Mouse (Mus musculus) layer of hippocampus, adult 18-20 months (tissue): Measurements from ENCODE around the gene Nrde2. TPM values are rescaled to one million over a fixed set of nuclear protein-coding genes. Genes with fewer than 3 reads are reported as not detected.
"Not testable (repeated sequence)": the region's sequence is repeated elsewhere in the genome, so short reads cannot be mapped to it uniquely, and the experiment has no call there.

ENCODE experiments used
- DNase-seq, 2 experiments: peaks; one replicate each; pipeline ENCODE4 v3.0.0; 2022; ENCODE audit warnings: low spot score in 2 of 2
- long read RNA-seq: library from polyadenylated mRNA; stranded (forward); transcript quantifications from one replicate; pipeline ENCODE4 v2.0.0, GENCODE M21; 2021
- total RNA-seq, 2 experiments: library from RNA; stranded (reverse); gene quantifications; 2 replicates each; pipeline ENCODE4 v1.2.3; 2021

The Nrde2 gene
- 10 to 100 TPM; 16.8 to 17.4 TPM for total RNA-seq
- long read RNA-seq, transcript Nrde2-201 (14 exons, 3,718 nt), result major isoform, 23 of 40 reads
- long read RNA-seq, partial matches to known transcripts, result 8 of 40 reads
- long read RNA-seq, other reads (novel, unspliced or antisense), result 9 of 40 reads

DNA sequence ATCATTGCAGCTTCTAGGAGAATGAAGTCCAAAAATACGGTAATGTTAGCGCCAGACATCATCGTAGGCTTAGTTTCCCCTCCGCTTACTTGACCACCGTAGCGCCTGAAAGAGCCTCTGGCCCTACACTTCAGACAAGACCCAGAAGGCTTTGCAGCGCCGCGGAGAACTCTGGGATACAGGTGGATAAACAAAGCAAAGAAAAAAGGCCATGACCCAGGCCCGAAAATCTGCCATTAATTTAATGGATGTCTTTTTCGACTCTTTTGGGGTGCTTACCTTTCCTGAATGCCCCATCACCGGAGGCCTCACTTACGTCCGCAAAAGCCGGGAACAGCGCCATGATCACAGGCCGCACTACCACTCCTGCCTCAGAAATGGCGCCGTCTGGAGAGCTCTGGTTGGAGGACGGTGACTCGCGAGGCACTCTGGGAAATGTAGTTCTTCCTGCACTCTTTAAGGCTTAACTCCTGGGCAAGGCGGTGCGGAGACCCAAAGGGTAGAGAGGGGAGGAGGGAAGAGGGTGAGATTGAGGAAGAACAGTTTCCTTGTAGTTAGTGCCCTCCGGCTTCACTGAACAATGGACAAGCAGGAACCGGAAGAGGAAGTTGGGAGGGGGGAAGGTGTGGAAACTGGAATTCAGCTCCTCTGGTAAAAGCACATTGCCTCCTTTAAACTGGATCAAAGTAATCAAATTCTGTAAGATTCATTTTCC lies at the start of gene Nrde2:
TSS of gene Nrde2 (minus strand) at position 393 of the 715 bp plus-strand sequence.
- peak; percentile 89 to 96 for DNase-seq

DNA sequence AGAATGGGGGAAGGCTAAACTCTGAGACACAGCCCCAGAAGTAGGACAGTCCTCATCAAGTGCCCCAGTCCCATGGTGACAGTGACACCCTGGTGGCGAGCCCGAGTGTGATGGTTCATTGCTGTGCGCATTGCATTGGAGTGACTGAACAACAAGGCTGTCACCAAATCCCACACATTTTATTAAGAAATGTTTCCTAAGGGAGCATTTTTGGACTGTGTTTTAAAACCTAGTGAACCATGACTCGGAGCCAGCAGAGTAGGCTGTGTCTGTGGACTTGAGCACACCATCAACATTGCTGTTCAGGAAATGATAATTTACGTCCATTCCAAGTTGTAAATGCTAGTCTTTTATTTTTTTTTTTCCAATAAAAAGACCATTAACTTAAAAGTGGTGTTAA lies 47.5 kb upstream of the Nrde2 start:
- DNase-seq, result no peak

DNA sequence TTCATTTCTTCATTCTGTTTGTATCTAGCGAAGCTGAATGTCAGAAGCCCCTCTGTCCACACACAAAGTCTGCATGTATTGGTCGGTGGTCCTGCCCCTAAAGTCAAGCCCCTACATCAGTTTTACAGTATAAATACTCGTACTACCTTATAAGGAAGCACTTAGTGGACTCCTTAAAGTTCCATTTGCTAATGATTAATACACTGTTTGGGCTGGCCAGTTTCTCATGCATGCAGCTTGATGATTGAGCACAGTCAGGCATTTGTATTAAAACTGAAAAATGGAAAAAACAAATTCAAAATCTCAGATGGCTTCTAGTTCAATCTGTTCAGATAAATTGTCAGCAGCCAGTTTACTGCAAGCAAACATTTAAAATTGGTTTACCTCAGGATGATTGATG lies 47.1 kb upstream of the Nrde2 start:
- DNase-seq, result no peak

DNA sequence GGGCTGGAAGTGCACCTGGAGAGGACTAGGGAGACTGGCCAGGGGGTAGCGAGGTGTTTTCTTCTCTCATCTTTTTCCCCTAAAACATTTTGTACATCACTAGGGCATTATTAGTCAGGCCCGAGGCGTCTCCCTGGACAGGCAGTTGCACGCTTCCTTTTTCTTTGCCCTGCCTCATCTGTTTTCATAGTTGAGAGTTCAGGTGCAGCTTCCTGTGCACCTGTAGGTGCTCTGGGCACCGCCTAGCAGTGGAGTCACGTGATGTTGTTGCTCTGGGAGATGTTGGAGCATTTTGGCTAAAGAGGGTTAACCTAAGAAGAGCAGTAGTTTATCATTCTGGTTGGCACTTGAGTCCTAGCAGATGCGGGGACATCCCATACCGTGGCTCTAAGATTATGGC lies 45.7 kb upstream of the Nrde2 start:
- DNase-seq, result no peak

DNA sequence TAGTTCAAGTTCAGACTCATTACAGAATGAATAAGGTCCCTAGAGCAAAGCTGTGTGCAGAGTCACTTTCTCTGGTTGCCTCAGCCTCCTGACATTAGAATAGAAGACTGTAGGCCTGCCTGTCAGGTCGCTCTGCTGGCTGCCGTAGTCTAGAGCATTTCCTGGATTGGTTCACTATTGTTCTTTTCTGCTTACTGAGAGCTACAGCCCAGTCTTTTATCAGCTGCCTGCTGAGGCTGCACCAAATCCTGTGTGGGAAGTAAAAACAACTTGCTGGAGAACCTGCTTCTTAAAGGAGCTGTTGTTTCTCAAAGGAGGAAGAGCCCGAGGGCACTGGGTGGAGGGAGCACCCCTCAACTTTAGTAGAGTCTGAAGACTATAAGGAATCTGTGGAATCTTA lies 44.3 kb upstream of the Nrde2 start:
- no peak for DNase-seq

DNA sequence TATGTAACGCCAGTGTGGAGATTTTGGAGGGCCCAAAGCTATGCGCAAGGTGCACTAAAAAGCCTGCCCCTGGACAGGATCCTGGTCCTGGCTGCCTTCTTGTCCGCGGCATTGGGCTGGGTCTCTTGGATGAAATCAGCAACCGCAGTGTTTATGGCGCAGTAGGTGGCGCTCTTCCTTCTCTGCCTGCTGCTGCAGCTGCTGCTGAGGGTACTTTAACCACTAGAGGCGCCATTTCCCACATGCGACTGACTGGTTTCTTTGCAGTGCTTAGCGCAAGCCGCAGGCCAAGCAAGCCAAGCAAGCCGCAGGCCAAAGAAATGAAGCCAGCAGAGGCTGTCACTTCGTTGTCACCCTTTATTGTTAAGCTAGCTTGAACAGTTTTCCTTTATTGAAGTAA lies 42.4 kb upstream of the Nrde2 start:
- peak; percentile 92 to 99 for DNase-seq

DNA sequence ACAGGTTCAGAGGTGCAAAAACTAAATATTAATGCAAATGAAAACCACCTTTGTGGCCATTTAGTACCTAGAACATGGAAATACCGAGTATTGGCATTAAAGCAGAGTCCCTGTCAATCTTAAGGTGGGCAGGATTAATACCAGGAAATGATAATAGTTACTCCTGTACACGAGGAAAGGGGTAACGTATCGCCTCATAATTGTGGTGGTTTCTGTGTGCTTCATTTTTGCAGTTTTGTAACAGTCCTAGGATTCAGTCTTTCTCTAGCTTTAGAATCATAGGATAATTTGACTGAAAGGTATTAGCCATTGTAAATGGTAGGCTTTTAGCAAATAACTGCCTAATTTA lies 41.9 kb upstream of the Nrde2 start:
- no peak for DNase-seq

DNA sequence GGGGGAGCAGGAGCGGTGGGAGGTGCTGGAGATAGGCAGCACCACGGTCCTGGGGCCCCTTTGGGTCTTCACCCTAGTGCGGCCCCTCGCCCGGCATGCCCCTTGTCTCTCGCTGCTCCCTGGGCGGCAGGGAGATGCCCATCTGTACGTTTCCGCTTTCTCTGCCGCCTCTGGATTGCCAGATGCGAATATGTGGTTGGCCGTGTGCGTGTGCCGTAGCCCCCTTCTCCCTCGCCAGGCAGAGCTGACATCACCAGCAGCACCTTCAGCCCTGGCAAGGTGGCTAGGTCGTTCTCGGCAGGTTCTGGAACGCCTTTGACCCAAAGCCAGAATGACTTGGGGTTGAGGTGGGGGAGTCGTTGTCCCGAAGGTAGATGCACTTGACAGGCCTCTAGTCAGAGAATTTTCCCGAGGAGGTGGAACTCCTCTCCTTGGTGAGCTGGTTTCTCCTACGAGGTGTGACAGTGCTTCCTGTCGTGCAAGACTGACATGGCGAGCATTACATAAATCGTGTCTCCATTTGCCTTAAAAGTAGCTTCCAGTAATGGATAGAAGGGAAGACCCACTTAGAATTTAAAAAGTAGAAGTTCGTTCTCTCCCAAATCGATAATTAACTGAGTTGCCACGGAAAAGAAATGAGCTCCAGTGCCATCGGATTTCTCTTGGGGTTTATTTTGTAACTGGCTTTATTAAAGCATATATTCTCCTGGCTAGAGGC lies 41.4 kb upstream of the Nrde2 start:
- DNase-seq, result no peak

DNA sequence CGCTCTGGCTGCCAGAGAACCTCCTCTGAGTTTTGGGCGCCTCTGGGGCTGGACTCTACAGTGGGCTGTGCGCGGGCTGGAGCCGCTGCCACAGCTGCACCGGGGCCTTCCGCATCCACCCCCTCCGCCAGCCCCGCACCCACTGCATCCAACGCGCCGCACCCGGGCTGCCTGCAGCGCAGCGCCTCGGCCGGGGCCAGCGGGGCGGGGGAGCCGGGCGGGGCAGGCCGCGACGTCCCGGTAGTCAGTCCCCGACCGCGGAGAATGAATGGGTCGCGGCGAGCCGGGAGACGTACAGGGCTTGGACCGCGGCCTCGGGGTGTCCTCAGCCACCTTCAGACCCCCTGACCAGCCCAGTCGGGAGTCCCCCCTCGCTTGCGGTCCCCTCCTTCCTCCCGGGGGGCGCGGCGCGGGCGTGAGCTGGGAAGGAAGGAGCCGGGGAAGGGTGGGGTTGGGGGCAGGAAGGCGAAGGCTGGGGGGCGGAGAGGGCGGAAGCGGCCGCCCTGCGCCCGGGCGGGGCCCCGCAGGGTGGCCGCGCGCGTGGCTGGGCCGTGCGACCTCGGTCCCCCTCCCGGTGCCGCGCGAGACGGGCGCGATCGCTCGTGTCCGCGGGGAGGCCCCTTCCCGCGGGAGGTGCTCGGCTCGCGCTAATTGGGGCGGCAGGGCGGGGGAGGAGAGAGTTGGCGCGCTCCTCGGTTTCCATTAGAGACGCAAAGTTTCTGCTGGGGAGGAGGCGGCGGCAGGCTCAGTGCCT lies 40.6 kb upstream of the Nrde2 start:
- peak; percentile 86 to 89 for DNase-seq

DNA sequence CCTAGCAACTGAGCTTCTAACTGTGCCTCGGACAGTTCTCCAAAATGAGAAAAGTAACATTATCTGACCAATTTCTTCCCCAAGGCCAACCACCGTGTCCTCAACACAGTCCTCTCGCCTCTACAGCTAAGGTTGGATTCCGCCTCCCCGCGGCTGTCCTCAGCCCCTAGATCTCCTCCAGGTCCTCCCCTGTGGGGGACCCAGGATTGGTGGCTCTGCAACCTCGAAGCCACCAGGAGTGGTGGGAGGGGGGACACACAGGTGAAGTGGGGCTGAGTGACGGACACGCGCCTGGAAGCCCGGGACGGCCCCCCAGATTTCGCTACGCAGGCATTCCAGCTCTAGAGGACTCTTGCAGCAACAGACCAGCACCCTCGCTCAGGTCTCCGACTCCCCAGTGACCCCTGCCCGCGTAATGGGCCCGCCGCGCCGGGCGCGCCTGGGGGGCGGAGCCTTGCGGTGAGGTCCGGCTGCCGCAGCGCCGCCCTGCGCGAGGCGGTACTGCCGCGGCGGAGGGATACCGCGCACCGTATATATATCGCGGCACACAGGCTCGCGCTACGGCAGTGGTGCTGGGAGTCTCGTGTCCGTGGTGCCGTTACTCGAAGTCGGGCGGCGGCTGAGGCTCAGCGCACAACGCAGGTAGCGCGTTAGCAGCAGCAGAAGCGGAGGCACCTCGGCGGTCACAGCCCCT lies 39.7 kb upstream of the Nrde2 start, which contains the start of gene Calm1:
TSS of gene Calm1 (plus strand) at position 469 of the 694 bp plus-strand sequence.
- peak; percentile 91 to 95 for DNase-seq

DNA sequence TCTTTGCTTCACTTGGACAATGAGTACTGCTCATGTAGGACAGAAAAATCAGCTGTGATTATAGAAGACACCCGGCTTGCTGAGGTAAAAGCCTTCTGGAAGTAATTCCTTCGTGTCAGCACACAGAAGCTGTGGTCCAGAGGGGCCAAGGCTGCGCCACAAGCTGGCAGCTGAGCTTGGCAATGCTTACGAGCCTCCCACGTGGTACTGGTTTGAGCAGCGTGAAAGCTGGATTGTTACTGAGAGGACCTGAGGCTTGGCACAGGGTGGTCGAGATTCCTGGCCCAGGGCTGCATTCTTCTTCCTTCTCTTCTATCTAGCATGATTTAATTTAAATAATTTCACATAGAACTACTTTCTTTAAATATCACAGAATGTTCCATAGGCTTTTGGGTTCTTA lies 37.3 kb upstream of the Nrde2 start:
- DNase-seq, result no peak

DNA sequence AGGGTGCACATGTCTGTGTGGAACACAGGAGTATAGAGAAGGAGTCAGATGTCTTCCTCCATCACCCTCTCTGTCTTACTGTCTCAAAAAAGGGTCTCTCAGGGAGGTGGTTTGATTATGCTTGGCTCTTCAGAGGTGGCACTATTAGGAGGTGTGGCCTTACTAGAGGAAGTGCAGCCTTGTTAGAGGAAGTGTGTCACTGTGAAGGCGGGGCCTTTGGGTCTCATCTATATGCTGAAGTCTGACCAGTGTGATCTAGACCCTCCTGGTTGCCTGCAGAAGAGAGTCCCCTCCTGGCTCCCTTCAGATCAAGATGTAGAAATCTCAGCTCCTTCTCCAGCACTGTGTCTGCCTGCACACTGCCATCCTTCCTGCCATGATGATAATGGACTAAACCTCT lies 34.7 kb upstream of the Nrde2 start:
- DNase-seq, result no peak

DNA sequence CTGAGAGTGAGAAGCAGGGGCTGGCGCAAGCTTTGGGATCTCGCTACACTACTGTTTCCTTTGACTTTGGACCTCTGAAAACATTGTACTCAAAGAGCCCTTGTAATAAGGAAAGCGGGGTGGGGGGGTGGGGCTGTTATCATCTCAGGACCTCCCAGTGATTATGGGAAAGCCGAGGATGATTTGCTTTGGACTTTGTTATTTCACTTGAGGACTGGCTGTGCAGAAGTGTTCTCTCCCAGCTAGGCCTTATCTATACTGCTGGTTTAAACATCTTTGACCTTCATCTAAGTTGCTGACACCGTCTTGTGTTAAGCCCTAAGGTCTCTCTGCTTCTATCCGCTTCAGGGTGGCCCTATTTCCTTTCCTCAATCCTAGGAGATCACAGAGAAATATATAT lies 31.3 kb upstream of the Nrde2 start:
- DNase-seq, result no peak

DNA sequence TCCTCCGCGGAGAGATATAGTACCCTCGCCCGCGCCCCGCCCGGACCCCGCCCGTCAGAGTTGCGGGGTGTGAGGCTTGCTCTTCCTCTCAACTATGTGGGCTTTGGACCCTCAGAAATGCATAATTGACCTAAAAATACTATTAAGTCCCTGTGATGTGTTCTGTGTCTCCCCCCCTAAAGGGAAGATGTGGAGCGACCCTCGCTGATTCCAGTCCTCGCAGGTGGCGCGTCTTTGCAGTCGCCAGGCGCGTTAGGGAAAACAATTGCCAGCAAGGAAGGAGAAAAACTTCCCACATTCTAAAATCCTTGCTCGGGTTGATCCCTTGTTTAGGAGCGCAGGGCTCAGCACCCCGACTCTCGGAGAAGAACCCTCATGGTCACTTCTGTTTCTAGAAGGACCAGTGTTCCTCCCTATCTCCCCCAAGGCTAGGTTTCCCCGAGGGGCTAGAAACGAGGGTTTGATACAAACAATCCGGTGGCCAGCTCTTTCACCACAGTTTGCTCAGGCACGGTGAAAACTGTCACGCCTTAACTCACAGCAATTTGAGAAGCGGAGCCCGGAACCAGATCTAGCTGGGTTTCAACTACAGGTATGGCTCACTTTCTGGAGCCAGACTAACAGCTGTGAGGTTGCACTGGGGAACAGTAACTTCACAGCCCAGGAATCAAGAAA lies 28.4 kb upstream of the Nrde2 start:
- DNase-seq, result peak in 1 of 2 experiments; percentile 50

DNA sequence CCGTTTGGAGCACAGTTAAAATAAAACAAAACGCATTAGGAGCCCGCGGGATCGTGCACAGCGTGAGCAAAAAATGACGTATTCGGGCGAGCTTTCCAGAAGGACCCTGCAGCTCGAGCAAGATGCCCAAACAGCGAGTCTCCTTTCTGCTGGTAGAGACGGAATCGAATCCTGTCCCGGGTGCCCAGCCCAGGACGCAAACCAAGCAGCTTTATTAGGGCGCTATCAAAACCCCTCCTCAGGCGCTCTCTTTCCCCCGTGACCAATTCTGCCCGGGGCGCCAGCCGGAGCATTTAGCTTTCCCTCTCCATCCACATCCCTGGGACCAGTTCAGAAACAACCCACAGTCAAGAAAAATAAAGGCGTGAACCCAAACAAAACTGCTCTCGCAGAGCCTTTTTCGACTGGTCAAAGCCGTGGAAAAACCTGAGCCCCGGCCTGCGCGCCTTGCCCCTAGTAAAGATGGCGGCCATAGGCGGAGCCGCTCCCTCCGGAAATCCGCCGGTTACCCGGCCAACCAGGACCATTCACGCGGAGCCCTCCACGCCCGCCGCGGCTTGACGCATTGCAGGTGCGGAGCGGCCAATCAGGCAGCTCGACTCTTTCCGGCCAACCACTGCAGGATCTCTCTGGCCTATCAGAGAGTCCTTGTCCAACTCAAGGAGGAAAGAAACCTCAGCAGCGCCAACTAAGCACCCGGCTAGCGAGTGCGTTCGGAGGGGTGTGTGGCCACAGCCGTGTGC lies 27.7 kb upstream of the Nrde2 start:
- peak; percentile 100 for DNase-seq

DNA sequence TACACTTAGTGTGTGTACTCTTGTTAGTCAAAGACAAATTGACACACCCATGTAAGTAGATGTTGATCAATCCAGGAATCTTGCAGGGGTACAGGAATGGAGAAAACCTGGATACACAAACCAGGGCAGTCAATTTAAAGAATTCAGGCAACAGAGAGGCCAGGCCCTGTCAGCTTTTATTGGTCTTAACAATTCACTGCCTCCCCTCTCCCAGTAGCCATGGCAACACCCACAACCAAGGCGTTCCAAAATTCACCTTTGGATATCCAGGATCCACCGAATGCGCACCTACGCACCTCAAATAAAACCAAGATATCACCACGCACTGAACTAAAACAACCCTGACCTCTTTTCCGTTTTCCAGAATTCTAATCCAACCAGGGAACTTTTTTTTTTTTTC lies 26.9 kb upstream of the Nrde2 start:
- DNase-seq, result peak in 1 of 2 experiments; percentile 50

DNA sequence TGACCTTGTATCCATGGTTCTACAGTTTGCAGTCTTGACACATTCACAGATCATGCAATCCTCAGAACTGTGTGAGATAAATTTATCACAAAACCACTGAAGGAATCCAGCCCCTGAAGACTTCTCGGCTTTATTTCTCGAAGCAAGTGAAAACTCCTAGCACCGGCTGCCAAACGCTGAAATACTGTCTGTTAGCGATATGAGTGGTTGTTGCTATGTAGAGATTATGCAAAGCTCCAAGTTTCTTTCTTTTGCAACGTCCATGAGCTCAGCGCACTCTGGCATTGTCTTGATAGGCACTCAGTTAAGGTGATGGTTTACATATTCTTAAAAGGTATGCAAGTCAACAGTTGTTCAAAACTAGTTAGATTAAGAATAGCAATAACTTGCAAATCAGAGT lies 26.4 kb upstream of the Nrde2 start:
- DNase-seq, result peak in 1 of 2 experiments; percentile 32

DNA sequence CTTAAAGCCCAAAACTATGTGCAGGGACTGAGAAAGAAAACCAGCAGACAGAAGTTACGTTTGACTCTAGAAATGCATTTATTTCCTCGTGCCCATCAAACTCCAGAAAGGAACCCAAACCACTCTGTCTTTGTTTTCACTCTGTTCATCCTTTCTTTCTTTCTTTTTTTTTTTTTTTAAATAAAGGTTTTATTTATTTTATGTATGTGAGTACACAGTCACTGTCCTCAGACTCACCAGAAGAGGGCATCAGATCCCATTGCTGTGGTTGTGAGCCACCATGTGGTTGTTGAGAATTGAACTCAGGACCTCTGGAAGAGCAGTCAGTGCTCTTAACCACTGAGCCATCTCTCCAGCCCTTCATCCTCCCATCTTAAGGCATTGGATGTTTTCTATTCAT lies 25.5 kb upstream of the Nrde2 start:
- not testable (repeated sequence) for DNase-seq

DNA sequence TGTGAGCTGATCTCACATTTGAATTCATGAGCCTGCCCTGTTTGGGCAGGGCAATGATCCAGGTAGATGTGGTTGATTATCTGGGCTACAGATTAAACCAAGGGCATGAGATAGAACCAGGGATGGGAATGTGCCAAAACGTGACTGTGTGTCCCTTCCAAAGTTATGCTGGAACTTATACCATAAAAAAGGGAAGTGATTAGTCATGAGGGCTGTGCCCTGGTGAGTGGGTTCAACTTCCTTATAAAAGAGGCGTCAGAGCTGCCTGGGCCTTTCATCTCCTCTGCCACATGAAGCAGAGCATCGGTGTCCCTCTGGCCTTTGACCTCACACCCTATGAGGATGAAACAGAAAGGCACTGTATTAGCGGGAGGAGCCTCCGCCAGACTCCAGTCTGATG lies 24.5 kb upstream of the Nrde2 start:
- no peak for DNase-seq

DNA sequence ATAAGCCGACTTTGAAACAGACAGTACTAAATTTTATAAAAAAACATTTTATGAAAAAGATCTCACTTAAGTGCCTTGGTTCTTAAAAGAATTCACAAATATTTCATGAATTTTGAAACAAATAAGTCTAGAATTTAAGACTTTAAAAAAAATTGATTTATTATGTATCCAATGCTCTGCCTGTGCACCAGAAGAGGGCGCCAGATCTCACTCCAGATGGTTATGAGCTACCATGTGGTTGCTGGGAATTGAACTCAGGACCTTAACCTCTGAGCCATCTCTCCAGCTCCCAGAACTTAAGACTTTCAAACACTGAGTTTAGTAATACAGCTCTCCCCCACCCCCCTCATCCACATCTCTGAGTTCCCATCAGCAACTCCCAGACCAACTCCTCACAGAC lies 23.2 kb upstream of the Nrde2 start:
- DNase-seq, result no peak
